Mouse (Mus musculus): ENCODE results near the gene Chchd10. TPM values are rescaled to one million over a fixed set of nuclear protein-coding genes. Genes with fewer than 3 reads are reported as not detected.
A peak's percentile ranks its signal among the peaks of the same experiment; 100 is the strongest.

The Chchd10 gene
- polyA plus RNA-seq, 1 experiment from 2014 or later, result 101 TPM

GRCm38 (mm10) chr10:75930304-75930703 lies 2.6 kb upstream of the Chchd10 start:
- ATAC-seq (ENCODE audit: insufficient read depth, low FRiP score, low read depth), result no peak
- Histone ChIP-seq H3K4me1 (peaks cover 30% of the 10 kb centered on the region), H3K9me3 (no peaks in the 10 kb centered on the region), H3K27me3 (replicated peaks) (0 out of 2 replicates have a peak, but pooled peaks cover 5% of the 10 kb centered on the region), H3K36me3 (peaks cover 12% of the 10 kb centered on the region; the same call in 1 of the 2 replicates), H3K4me3 (replicated peaks) (no peak overlapping the region), H3K4me2 (peak overlapping the region; percentile 92; the same call in 1 of the 2 replicates), H3K9ac (no peak overlapping the region), H3K27ac (no peak overlapping the region)
- 19% methylated on average over 6 of the region's 6 CpGs for WGBS

- H3K27ac ChIP-seq, result no peak overlapping the region
- H3K4me3 ChIP-seq (replicated peaks), result peak overlapping the region; percentile 55
- H3K27me3 ChIP-seq (replicated peaks), result 0 out of 2 replicates have a peak, but pooled peaks cover 5% of the 10 kb centered on the region
- WGBS, result 10% methylated on average over 7 of the region's 7 CpGs
- peak overlapping the region; percentile 92 for H3K4me2 ChIP-seq
- peaks cover 38% of the 10 kb centered on the region for H3K4me1 ChIP-seq
- 0 out of 2 replicates have a peak, but pooled peaks cover 8% of the 10 kb centered on the region for H3K36me3 ChIP-seq
- H3K9me3 ChIP-seq, result no peaks in the 10 kb centered on the region
- H3K9ac ChIP-seq, result peak overlapping the region; percentile 58; the same call in 1 of the 2 replicates
- ATAC-seq (ENCODE audit: insufficient read depth, low FRiP score, low read depth), result no peak
Observed at GRCm38 (mm10) chr10:75931311-75931710, 1.6 kb upstream of the Chchd10 start.

GRCm38 (mm10) chr10:75932081-75932678 lies 750 bp upstream of the Chchd10 start:
- Histone ChIP-seq H3K4me2 (peak overlapping the region; percentile 92), H3K4me3 (replicated peaks) (peak overlapping the region; percentile 55), H3K9me3 (no peaks in the 10 kb centered on the region), H3K4me1 (peaks cover 38% of the 10 kb centered on the region), H3K27ac (peak overlapping the region; percentile 40), H3K27me3 (replicated peaks) (0 out of 2 replicates have a peak, but pooled peaks cover 5% of the 10 kb centered on the region), H3K9ac (peak overlapping the region; percentile 58), H3K36me3 (no peaks in the 10 kb centered on the region)
- under 1% methylated on average over 44 of the region's 44 CpGs for WGBS
- peak; percentile 69 for ATAC-seq (ENCODE audit: insufficient read depth, low FRiP score, low read depth)

- peaks cover 36% of the 10 kb centered on the region for H3K4me1 ChIP-seq
- 50% methylated on average over 1 of the region's 1 CpGs for WGBS
- H3K4me2 ChIP-seq, result no peak overlapping the region; the same call in 1 of the 2 replicates
- no peaks in the 10 kb centered on the region for H3K9me3 ChIP-seq
- no peak overlapping the region; the same call in 1 of the 2 replicates for H3K4me3 ChIP-seq (replicated peaks)
- no peaks in the 10 kb centered on the region for H3K36me3 ChIP-seq
- H3K27me3 ChIP-seq (replicated peaks), result 0 out of 2 replicates have a peak, but pooled peaks cover 5% of the 10 kb centered on the region
- no peak for ATAC-seq (ENCODE audit: insufficient read depth, low FRiP score, low read depth)
- H3K27ac ChIP-seq, result no peak overlapping the region
- no peak overlapping the region for H3K9ac ChIP-seq
Observed at GRCm38 (mm10) chr10:75934991-75935390, 2.1 kb downstream of the Chchd10 start.

- Histone ChIP-seq H3K9ac (peak within 1 kb of the TSS; percentile 29), H3K27me3 (replicated peaks) (0 out of 2 replicates have a peak, but pooled peaks cover 5% of the 10 kb centered on the region), H3K9me3 (no peaks in the 10 kb centered on the region), H3K27ac (no peak within 1 kb of the TSS), H3K36me3 (no peaks in the 10 kb centered on the region), H3K4me2 (peak within 1 kb of the TSS; percentile 82), H3K4me1 (peaks cover 27% of the 10 kb centered on the region), H3K4me3 (replicated peaks) (peak within 1 kb of the TSS; percentile 55)
- ATAC-seq (ENCODE audit: insufficient read depth, low FRiP score, low read depth), result peak; percentile 80
- WGBS, result 2% methylated on average over 51 of the region's 51 CpGs
Observed at GRCm38 (mm10) chr10:75935680-75936541, 3.0 kb downstream of the Chchd10 start, which contains the start of gene Mmp11. TSS of gene Mmp11 (minus strand) at chr10:75936496.

GRCm38 (mm10) chr10:75936909-75937667 lies 4.2 kb downstream of the Chchd10 start:
- Histone ChIP-seq H3K36me3 (no peaks in the 10 kb centered on the region), H3K27ac (no peak overlapping the region), H3K27me3 (replicated peaks) (no peaks in the 10 kb centered on the region), H3K9me3 (no peaks in the 10 kb centered on the region), H3K9ac (no peak overlapping the region), H3K4me1 (peaks cover 15% of the 10 kb centered on the region; the same call in 1 of the 2 replicates), H3K4me2 (0 out of 2 replicates have a peak overlapping the region, but pooled peaks have one; percentile 14), H3K4me3 (replicated peaks) (no peak overlapping the region)
- WGBS, result 52% methylated on average over 18 of the region's 18 CpGs
- no peak for ATAC-seq (ENCODE audit: insufficient read depth, low FRiP score, low read depth)

- Histone ChIP-seq H3K9ac (no peak overlapping the region), H3K9me3 (no peaks in the 10 kb centered on the region), H3K4me1 (peaks cover 10% of the 10 kb centered on the region; the same call in 1 of the 2 replicates), H3K4me3 (replicated peaks) (no peak overlapping the region), H3K27me3 (replicated peaks) (no peaks in the 10 kb centered on the region), H3K27ac (no peak overlapping the region), H3K36me3 (no peaks in the 10 kb centered on the region), H3K4me2 (no peak overlapping the region)
- whole genome bisulfite sequencing, result 50% methylated on average over 10 of the region's 10 CpGs
- no peak for ATAC-seq (ENCODE audit: insufficient read depth, low FRiP score, low read depth)
Observed at GRCm38 (mm10) chr10:75937851-75938643, 5.1 kb downstream of the Chchd10 start.

- Histone ChIP-seq H3K4me1 (peaks cover 14% of the 10 kb centered on the region; the same call in 1 of the 2 replicates), H3K4me3 (replicated peaks) (no peak overlapping the region; the same call in 1 of the 2 replicates), H3K4me2 (no peak overlapping the region), H3K27ac (no peak overlapping the region), H3K9me3 (no peaks in the 10 kb centered on the region), H3K9ac (no peak overlapping the region), H3K27me3 (replicated peaks) (no peaks in the 10 kb centered on the region), H3K36me3 (no peaks in the 10 kb centered on the region)
- 52% methylated on average over 9 of the region's 9 CpGs for WGBS
- ATAC-seq (ENCODE audit: insufficient read depth, low FRiP score, low read depth), result no peak; the same call in 1 of the 2 replicates
Observed at GRCm38 (mm10) chr10:75939481-75940234, 6.7 kb downstream of the Chchd10 start.

GRCm38 (mm10) chr10:75940520-75940919 lies 7.6 kb downstream of the Chchd10 start, which contains the start of gene Gm867:
TSS of gene Gm867 (minus strand) at chr10:75940672.
- H3K27me3 ChIP-seq (replicated peaks), result no peaks in the 10 kb centered on the region
- no peak within 1 kb of the TSS for H3K9ac ChIP-seq
- H3K36me3 ChIP-seq, result no peaks in the 10 kb centered on the region
- no peaks in the 10 kb centered on the region for H3K9me3 ChIP-seq
- no peak within 1 kb of the TSS for H3K4me2 ChIP-seq
- no peak within 1 kb of the TSS; the same call in 1 of the 2 replicates for H3K4me3 ChIP-seq (replicated peaks)
- H3K27ac ChIP-seq, result no peak within 1 kb of the TSS
- peaks cover 10% of the 10 kb centered on the region; the same call in 1 of the 2 replicates for H3K4me1 ChIP-seq
- ATAC-seq (ENCODE audit: insufficient read depth, low FRiP score, low read depth), result no peak
- WGBS, result 82% methylated on average over 5 of the region's 5 CpGs

Measured in stomach, embryonic 15.5 days (tissue).